Mouse (Mus musculus) ES-Bruce4 (cell line): ENCODE results near the gene Plpp1. TPM values are rescaled to one million over a fixed set of nuclear protein-coding genes. Genes with fewer than 3 reads are reported as not detected.
A peak's percentile ranks its signal among the peaks of the same experiment; 100 is the strongest.

Experiments used
- H3K27ac ChIP-seq: 2 replicates; pipeline ENCODE4 v1.5.1; 2012; ENCODE audit warnings: low read length, inconsistent platforms; ENCODE audit not compliant: insufficient read depth
- H3K27me3 ChIP-seq: 2 replicates; pipeline ENCODE4 v1.6.1; 2012; ENCODE audit warnings: mild to moderate bottlenecking, low read length, inconsistent platforms; ENCODE audit not compliant: control insufficient read depth, poor library complexity, insufficient read depth, severe bottlenecking
- H3K36me3 ChIP-seq: 2 replicates; pipeline ENCODE4 v1.6.1; 2012; ENCODE audit warnings: inconsistent platforms, mild to moderate bottlenecking, low read length, moderate library complexity; ENCODE audit not compliant: control insufficient read depth, poor library complexity, insufficient read depth, severe bottlenecking
- H3K4me1 ChIP-seq: one replicate; pipeline ENCODE4 v1.8.1; 2011; ENCODE audit warnings: low read length; ENCODE audit not compliant: control insufficient read depth, insufficient read depth
- H3K4me3 ChIP-seq: 2 replicates; pipeline ENCODE4 v1.5.1; 2011; ENCODE audit warnings: low read depth, mild to moderate bottlenecking, low read length
- H3K9ac ChIP-seq: 2 replicates; pipeline ENCODE4 v1.6.1; 2012; ENCODE audit warnings: low read depth, mild to moderate bottlenecking, inconsistent platforms; ENCODE audit not compliant: poor library complexity, severe bottlenecking
- H3K9me3 ChIP-seq: replicated peaks from 2 replicates; pipeline ENCODE4 v1.6.1; 2012; ENCODE audit warnings: mild to moderate bottlenecking, low read length, inconsistent platforms; ENCODE audit not compliant: control insufficient read depth, poor library complexity, insufficient read depth, severe bottlenecking
- CTCF ChIP-seq: IDR thresholded peaks from one replicate; pipeline ENCODE4 v1.8.1; 2011; ENCODE audit warnings: low read depth, low read length
- EP300 ChIP-seq: IDR thresholded peaks from 2 replicates; pipeline ENCODE4 v1.6.1; 2011; ENCODE audit warnings: low read depth, low read length; ENCODE audit not compliant: insufficient read depth
- POLR2A ChIP-seq: IDR thresholded peaks from one replicate; pipeline ENCODE4 v1.8.1; 2011; ENCODE audit warnings: low read length; ENCODE audit not compliant: insufficient read depth
- polyA plus RNA-seq: library from polyadenylated mRNA; stranded (reverse); fragments of >200 nt; gene quantifications from 2 replicates; pipeline ENCODE4 v1.2.4, GENCODE M21; 2011; ENCODE audit warnings: low read depth; ENCODE audit not compliant: missing spikeins, insufficient read depth, insufficient read length

The Plpp1 gene
- polyA plus RNA-seq, 1 experiment, result 19.9 TPM

DNA sequence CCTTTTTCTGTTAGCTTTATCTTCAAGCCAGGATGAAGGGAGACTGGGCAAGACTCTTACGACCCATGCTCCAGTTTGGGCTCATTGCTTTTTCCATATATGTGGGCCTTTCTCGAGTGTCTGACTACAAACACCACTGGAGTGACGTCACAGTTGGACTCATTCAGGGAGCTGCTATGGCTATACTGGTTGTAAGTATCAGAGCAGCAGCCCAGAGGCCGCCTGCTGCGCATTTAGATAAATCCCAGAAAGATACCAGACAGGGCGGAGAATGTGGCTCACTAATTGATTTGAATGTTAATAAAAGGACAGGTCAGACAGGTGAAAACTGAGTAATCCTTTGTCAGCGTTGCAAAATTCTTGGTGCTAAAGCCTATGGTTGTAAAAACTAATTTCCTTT is 66.2 kb downstream of the Plpp1 start:
- H3K9ac ChIP-seq, result no peak overlapping the region
- no peaks in the 10 kb centered on the region for H3K27me3 ChIP-seq
- no peaks in the 10 kb centered on the region for H3K4me1 ChIP-seq
- no peak overlapping the region for H3K4me3 ChIP-seq
- peaks cover 63% of the 10 kb centered on the region for H3K36me3 ChIP-seq
- TF ChIP-seq POLR2A, result no peak
- no peak for TF ChIP-seq CTCF
- TF ChIP-seq EP300, result no peak
- H3K9me3 ChIP-seq, result no peaks in the 10 kb centered on the region
- H3K27ac ChIP-seq, result no peak overlapping the region

DNA sequence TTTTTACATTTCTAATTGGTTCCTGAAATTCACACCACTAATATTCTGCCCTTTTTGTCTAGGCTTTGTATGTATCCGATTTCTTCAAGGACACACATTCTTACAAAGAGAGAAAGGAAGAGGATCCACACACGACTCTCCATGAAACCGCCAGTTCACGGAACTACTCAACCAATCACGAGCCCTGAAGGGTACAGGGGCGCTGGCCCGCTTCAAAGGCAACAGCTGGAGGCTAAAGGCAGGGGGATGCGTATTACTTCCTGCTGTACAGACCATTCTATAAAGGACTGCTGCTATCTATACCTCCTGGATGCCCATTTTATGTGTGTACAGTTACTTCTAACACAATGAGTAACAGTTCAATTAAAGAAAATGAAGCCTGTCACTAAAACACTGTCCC is 66.8 kb downstream of the Plpp1 start:
- no peaks in the 10 kb centered on the region for H3K9me3 ChIP-seq
- TF ChIP-seq CTCF (no peak), POLR2A (no peak), EP300 (no peak)
- H3K36me3 ChIP-seq, result peaks cover 68% of the 10 kb centered on the region

DNA sequence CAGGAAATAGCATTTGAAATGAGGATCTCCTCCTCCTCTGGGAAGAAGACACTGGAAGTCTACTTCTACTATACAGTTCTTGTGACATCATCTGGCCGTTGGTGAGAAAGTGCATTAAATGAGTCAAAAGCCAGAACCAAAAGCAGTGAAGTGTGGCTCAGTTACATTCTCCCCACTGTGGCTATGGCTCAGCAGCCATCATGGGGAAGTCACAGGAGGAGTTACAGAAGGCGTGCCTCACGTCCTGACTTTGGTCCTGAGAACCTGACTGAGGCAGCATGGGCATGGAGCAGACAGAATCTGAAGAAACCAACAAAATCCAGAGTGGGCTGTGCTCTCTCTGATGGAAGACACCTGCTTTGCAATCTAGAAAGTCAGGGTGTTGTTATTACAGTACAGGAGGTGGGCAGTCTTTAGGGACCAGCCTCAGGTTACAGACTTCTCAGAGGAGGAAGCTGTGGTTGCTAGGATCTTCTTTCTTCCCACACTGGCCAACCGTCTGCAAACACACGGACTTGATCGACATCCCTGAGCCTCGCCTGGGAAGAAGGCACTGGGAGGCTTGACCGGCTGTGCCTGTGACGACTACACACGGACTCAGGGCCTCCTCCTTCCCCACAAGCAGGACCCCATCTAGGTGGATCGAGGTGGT is 69.6 kb downstream of the Plpp1 start:
- H3K27me3 ChIP-seq, result no peaks in the 10 kb centered on the region
- no peaks in the 10 kb centered on the region for H3K4me1 ChIP-seq
- peaks cover 75% of the 10 kb centered on the region for H3K36me3 ChIP-seq
- no peak for TF ChIP-seq CTCF
- TF ChIP-seq EP300, result no peak
- no peak for TF ChIP-seq POLR2A
- H3K27ac ChIP-seq, result peak overlapping the region; percentile 57; the same call in 1 of the 2 replicates
- H3K9ac ChIP-seq, result no peak overlapping the region
- H3K4me3 ChIP-seq, result no peak overlapping the region
- no peaks in the 10 kb centered on the region for H3K9me3 ChIP-seq

More for the DNA sequence above, 66.8 kb downstream of the Plpp1 start:
- Histone ChIP-seq H3K4me1 (no peaks in the 10 kb centered on the region), H3K9ac (no peak overlapping the region), H3K27ac (no peak overlapping the region), H3K4me3 (no peak overlapping the region), H3K27me3 (no peaks in the 10 kb centered on the region)

DNA sequence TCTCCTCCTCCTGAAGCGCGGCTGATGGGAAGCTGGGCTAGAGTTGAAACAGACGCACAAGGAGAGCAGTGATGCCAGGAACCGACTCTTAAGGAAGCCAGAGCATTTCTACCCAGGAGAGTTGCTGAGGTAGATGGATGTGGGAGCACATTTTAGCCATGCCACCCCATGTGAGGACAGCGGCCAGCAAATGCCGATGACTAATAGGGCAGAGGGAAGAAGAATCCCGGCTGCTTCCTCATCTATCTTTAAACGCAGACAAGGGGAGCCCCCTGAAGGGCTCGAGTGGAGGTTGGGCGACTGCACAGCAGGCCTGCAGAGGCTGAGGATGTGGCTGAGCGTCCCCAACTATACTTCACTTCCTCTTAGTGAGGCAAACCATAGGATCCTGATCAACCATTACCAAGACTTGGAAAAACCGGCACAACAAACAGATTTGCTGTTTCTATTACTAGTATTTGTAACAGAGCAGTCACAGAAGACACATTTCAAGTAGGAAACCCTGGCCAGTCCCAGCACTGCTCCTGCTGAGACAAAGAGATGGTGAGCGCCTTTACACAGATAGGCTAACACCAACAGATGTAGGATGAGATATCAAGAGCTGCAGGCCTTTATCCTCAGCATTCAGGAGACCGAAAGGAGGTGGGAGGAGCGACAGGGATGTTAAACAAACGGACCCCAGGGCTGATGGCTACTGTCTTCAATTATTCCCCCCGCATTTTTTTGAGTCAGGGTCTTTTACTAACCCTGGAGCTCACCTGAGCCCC is 71.1 kb downstream of the Plpp1 start:
- Histone ChIP-seq H3K27ac (no peak overlapping the region), H3K9me3 (no peaks in the 10 kb centered on the region), H3K9ac (no peak overlapping the region), H3K4me3 (no peak overlapping the region), H3K4me1 (no peaks in the 10 kb centered on the region), H3K36me3 (peaks cover 70% of the 10 kb centered on the region), H3K27me3 (no peaks in the 10 kb centered on the region)
- TF ChIP-seq POLR2A (no peak), EP300 (no peak)

DNA sequence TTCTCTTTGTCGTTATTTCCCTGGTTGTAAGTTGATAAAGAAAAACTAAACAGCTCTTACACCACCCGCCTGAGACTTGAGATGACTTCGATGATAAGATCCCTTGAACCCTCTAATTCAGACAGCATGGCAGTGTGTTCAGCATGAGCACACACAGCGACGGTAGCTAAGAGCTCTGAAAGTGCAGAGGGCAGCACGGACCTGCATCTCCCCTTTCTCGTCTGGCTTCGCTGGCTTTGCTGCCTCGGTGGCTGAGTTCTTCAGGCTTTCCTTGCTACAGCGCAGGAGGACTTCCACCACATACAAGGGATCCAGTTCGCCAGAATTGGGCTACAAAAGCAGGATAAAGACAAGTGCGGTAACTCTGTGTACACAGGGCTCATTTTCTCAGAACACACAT is 86.6 kb downstream of the Plpp1 start:
- TF ChIP-seq EP300, result no peak
- no peak for TF ChIP-seq CTCF
- no peak for TF ChIP-seq POLR2A
- Histone ChIP-seq H3K9me3 (no peaks in the 10 kb centered on the region), H3K9ac (no peak overlapping the region), H3K27me3 (no peaks in the 10 kb centered on the region), H3K4me1 (no peaks in the 10 kb centered on the region), H3K4me3 (no peak overlapping the region), H3K36me3 (peaks cover 55% of the 10 kb centered on the region), H3K27ac (no peak overlapping the region)

DNA sequence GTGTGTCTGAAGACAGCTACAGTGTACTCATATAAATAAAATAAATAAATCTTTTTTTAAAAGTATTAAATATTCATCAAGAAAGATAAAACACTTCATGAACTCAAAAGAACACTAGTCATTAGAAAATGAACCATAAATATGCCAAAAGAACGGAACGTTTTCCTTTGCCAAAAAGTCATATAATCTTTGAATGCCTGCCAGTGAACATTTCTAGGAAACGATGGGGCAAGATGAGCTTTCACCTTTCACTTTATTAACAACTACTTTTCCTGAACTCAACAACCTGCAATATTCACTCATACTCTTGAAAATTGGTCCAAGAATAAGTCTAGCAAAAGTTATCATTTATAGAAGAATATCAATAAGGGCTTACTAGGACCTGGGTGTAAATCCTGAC is 101.6 kb downstream of the Plpp1 start:
- Histone ChIP-seq H3K4me3 (no peak overlapping the region), H3K4me1 (no peaks in the 10 kb centered on the region), H3K9ac (no peak overlapping the region), H3K27me3 (no peaks in the 10 kb centered on the region), H3K36me3 (peaks cover 55% of the 10 kb centered on the region), H3K9me3 (no peaks in the 10 kb centered on the region), H3K27ac (no peak overlapping the region)
- TF ChIP-seq EP300 (no peak), CTCF (no peak), POLR2A (no peak)
